Mouse (Mus musculus) embryonic facial prominence, embryonic 11.5 days (tissue): Measurements from ENCODE around the gene Wdr72. TPM values are rescaled to one million over a fixed set of nuclear protein-coding genes. Genes with fewer than 3 reads are reported as not detected.

Source experiments
- polyA plus RNA-seq: library from polyadenylated mRNA; unstranded; fragments of >200 nt; fragmentation: Nextera tagmentation; extraction: Ambion mirVana; gene quantifications from 2 replicates; pipeline ENCODE4 v1.2.1, GENCODE M21; 2014

The Wdr72 gene
- polyA plus RNA-seq, 1 experiment from 2014 or later = 0.11 TPM

Other genes starting within 250 kb of the Wdr72 start
- gene Unc13c, start 141.4 kb upstream of the Wdr72 start, polyA plus RNA-seq = 0.17 and 0.25 TPM in 2 replicates